Mouse (Mus musculus): Measurements from ENCODE around the gene Samd5. TPM values are rescaled to one million over a fixed set of nuclear protein-coding genes. Genes with fewer than 3 reads are reported as not detected.

Samd5 gene
- total RNA-seq (2021) = 1 to 10 TPM; 2.3 to 3.5 TPM
- long read RNA-seq, experiment 1, full-length matches to known transcripts = 1 of 1 reads
- long read RNA-seq, experiment 1, partial matches to known transcripts = 0 of 1 reads
- long read RNA-seq, experiment 1, other reads (novel, unspliced or antisense) = 0 of 1 reads
- long read RNA-seq, experiment 2 = 0 reads

GRCm38 (mm10) chr10:9674561-9675521 lies at the start of gene Samd5:
Samd5 (minus strand) TSS chr10:9675208.
- peak; percentile 55 for DNase-seq

- no peak for DNase-seq
These were observed 47.7 kb upstream of the Samd5 start for GRCm38 (mm10) chr10:9722519-9723303.

GRCm38 (mm10) chr10:9720027-9720426 lies 45.0 kb upstream of the Samd5 start:
- no peak for DNase-seq

GRCm38 (mm10) chr10:9718086-9718485 lies 43.1 kb upstream of the Samd5 start:
- no peak for DNase-seq

GRCm38 (mm10) chr10:9704956-9705355 lies 29.9 kb upstream of the Samd5 start:
- no peak for DNase-seq

- DNase-seq = no peak
These were observed 24.2 kb upstream of the Samd5 start for GRCm38 (mm10) chr10:9699071-9699761.

GRCm38 (mm10) chr10:9698141-9698540 lies 23.1 kb upstream of the Samd5 start:
- DNase-seq = no peak

GRCm38 (mm10) chr10:9696543-9697141 lies 21.6 kb upstream of the Samd5 start:
- no peak for DNase-seq

GRCm38 (mm10) chr10:9693990-9694699 lies 19.1 kb upstream of the Samd5 start:
- no peak for DNase-seq

GRCm38 (mm10) chr10:9680928-9681327 lies 5.9 kb upstream of the Samd5 start:
- DNase-seq = no peak

GRCm38 (mm10) chr10:9679911-9680310 lies 4.9 kb upstream of the Samd5 start:
- no peak for DNase-seq

GRCm38 (mm10) chr10:9678071-9678470 lies 3.1 kb upstream of the Samd5 start:
- no peak for DNase-seq

GRCm38 (mm10) chr10:9676886-9677285 lies 1.9 kb upstream of the Samd5 start:
- peak; percentile 58 for DNase-seq

- no peak for DNase-seq
These were observed 1.4 kb upstream of the Samd5 start for GRCm38 (mm10) chr10:9676418-9676786.

GRCm38 (mm10) chr10:9675550-9676417 lies 776 bp upstream of the Samd5 start:
- DNase-seq = peak; percentile 16

GRCm38 (mm10) chr10:9673276-9673675 lies 1.7 kb downstream of the Samd5 start:
- no peak for DNase-seq

GRCm38 (mm10) chr10:9672751-9673150 lies 2.3 kb downstream of the Samd5 start:
- no peak for DNase-seq

GRCm38 (mm10) chr10:9670351-9670750 lies 4.7 kb downstream of the Samd5 start:
- no peak for DNase-seq

GRCm38 (mm10) chr10:9668791-9669190 lies 6.2 kb downstream of the Samd5 start:
- DNase-seq = no peak

GRCm38 (mm10) chr10:9652946-9653345 lies 22.1 kb downstream of the Samd5 start:
- no peak for DNase-seq

Measured in gastrocnemius, postnatal 10 days (tissue).